ENCODE assay signal across 19 mouse cellular contexts in genomic region chr4:72664379-72664778, GRCm38 (mm10).
"Had no signal": no experiment of that assay in that cellular context is flagged by ENCODE, and none has a peak within 500 bp of the region (broad histone marks: within the 10 kb centered on the region; RNA-seq: fewer than 3 reads in every experiment).

No protein-coding gene starts in this region.

- DNase-seq: liver, postnatal 0 days; lung, adult 2 months; lung, postnatal 14 days; lung, postnatal 36 days; retina, postnatal 1 day; right cerebral cortex, postnatal 14 days; right cerebral cortex, postnatal 4 days; spleen, adult 18-20 months; thymus, adult 18-20 months; thymus, postnatal 14 days; thymus, postnatal 36 days had no signal

- H3K36me3 ChIP-seq: liver, embryonic 15.5 days; lung, embryonic 15.5 days; midbrain, embryonic 13.5 days; midbrain, embryonic 15.5 days; neural tube, embryonic 13.5 days; neural tube, embryonic 15.5 days had no signal

- H3K27me3 ChIP-seq: liver, embryonic 15.5 days; lung, embryonic 15.5 days; megakaryocyte, embryonic 14.5 days; midbrain, embryonic 13.5 days; midbrain, embryonic 15.5 days; neural tube, embryonic 13.5 days; neural tube, embryonic 15.5 days had no signal

- H3K4me2 ChIP-seq: liver, embryonic 15.5 days; lung, embryonic 15.5 days; midbrain, embryonic 11.5 days; midbrain, embryonic 13.5 days; midbrain, embryonic 15.5 days; neural tube, embryonic 13.5 days; neural tube, embryonic 15.5 days had no signal

- H3K4me3 ChIP-seq: liver, embryonic 15.5 days; lung, embryonic 15.5 days; megakaryocyte, embryonic 14.5 days; midbrain, embryonic 13.5 days; midbrain, embryonic 15.5 days; neural tube, embryonic 13.5 days; neural tube, embryonic 15.5 days had no signal
